Mouse (Mus musculus) 416B (cell line): ENCODE results near the gene Gm47841.

Experiments
- DNase-seq: peaks from one replicate; pipeline ENCODE4 v3.0.0; 2011; ENCODE audit warnings: low read depth

Gene Gm47841

DNA sequence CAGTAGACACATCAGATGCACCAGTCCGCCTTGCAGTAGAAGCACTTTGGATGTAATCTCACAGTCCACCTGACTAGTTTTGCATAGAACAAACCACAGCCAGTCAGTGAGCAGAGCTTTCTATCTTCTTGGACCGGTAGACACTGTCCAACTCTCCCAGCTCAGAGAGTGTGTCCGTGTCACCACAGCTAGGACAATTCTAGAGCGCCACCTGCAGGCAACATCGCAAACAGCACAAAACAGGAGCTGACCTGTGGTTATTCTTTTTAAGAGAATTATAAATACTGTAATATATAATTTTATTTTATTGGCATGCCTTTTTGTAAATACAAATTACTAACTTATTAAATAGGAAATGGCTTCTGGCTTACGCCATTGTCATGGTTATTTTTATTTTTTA is 4.6 kb downstream of the Gm47841 start:
- DNase-seq, result peak; percentile 64

- no peak for DNase-seq
Measured at GRCm38 (mm10) chr15:101041966-101042365, 5.2 kb downstream of the Gm47841 start.

- no peak for DNase-seq
Measured at GRCm38 (mm10) chr15:101039651-101040050, 7.5 kb downstream of the Gm47841 start.

GRCm38 (mm10) chr15:101028960-101029359 is 18.2 kb downstream of the Gm47841 start:
- DNase-seq, result no peak

DNA sequence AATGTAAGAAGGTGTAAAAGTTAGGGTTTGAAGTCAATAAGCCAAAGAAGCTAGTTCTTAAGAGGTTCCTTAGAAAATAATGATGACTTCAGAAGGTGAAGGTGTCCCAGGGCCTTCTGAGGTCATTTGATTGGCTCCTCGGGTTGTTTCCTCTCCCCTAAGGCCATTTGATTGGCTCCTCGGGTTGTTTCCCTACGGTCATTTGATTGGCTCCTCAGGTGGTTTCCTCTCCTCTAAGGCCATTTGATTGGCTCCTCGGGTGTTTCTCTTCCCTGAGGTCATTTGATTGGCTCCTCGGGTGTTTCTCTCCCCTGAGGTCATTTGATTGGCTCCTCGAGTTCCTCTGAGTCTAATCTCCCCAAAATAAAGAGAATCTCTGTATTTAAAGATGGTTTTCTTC is 35.8 kb downstream of the Gm47841 start:
- peak; percentile 34 for DNase-seq

DNA sequence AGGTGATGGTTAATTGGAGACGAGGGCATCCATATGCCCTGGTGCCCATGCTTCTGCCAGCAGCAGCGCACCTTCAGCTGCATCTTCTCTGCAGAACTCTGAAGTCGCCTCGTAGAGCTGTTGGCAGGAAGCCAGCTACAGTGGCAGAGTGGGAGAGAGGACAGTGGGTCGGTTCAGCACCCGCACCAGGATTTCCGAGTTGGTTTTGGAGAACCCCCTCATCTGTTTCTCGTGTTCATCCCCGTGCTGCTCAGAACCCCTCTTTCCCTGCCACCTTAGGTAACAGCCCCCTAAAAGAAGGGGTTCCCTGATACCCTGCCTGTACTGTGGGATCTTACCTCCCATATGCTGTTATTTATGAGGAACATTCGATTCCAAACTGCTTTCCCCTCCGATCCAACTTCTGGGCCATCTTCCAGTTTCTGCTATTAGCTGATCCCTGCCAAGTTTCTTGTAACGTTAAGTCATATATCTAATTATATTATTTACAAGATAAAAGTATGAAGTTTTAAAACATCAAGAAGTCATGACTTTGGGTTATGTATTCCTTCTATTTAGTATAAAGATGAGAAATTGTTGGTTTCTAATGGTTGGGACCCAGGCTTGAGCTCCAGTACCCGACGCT is 38.7 kb downstream of the Gm47841 start:
- no peak for DNase-seq

- DNase-seq, result no peak
Measured at GRCm38 (mm10) chr15:101007236-101007635, 40.0 kb downstream of the Gm47841 start.

GRCm38 (mm10) chr15:101006251-101007040 is 40.8 kb downstream of the Gm47841 start:
- DNase-seq, result peak; percentile 69

DNA sequence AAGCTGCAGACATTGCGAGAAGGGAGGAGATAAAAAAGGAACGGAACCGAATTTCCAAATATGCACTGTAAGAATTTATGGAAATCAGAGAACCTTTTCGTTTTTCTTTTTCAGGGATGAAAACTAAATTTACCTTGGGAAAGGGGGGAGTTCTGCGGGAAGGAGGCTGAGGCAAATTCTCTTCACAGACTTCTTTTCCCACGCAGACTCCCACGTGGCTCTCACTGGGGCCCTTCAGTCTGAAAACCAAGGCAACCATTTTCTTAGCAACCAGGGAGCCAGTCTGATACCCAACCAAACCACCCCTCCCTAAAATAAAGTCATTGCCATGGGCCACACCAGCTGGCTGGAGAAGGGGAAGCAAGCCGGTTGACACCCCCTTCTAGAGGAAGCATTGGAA is 41.5 kb downstream of the Gm47841 start:
- no peak for DNase-seq

- DNase-seq, result no peak
Measured at GRCm38 (mm10) chr15:101004538-101004937, 42.7 kb downstream of the Gm47841 start.

GRCm38 (mm10) chr15:101002466-101002865 is 44.7 kb downstream of the Gm47841 start:
- no peak for DNase-seq

DNA sequence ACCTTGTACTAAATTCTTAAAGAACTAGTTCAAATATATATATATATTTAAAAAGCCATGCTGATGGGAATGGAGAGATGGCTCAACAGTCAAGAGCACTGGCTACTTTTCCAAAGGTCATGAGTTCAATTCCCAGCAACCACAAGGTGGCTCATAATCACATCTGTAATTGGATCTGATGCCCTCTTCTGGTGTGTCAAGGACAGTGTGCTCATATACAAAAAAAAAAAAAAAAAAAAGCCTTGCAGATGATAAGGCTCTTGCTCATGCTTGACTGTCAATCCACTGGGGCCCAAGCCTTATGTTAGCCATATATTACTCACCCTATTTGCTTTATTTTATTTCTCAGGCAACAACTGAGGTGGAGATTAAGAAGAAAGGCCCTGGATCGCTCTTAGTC is 45.5 kb downstream of the Gm47841 start:
- no peak for DNase-seq

- DNase-seq, result peak; percentile 81
Measured at GRCm38 (mm10) chr15:100997090-100997489, 50.1 kb downstream of the Gm47841 start.
